Mouse (Mus musculus) megakaryocyte progenitor cell, adult 5-6 weeks (primary cell): ENCODE results near the gene Retreg2. TPM values are rescaled to one million over a fixed set of nuclear protein-coding genes. Genes with fewer than 3 reads are reported as not detected.

Experiments used
- ATAC-seq: replicated peaks from 2 replicates; pipeline ENCODE4 v1.8.0; 2016; ENCODE audit warnings: mild to moderate bottlenecking, moderate TSS enrichment, inconsistent platforms; ENCODE audit not compliant: poor library complexity
- total RNA-seq, 2 experiments: library from RNA; stranded (forward) in 1 of 2; stranded (reverse) in 1 of 2; fragments of 157-497, 149-512 nt in 1 of 2; fragments of 200-1000 nt in 1 of 2; gene quantifications; 2 replicates each; pipeline versions ENCODE4 v1.2.3 to v1.2.4; 2015 to 2017

Gene Retreg2
- 40.8 and 47.4 TPM in 2 replicates for total RNA-seq (2015)
- total RNA-seq (2017) = 42.3 and 50.2 TPM in 2 replicates

GRCm38 (mm10) chr1:75142301-75143261 lies at the start of gene Retreg2, which contains the start of gene Cnppd1:
TSS of gene Retreg2 (plus strand) at chr1:75142778.
TSS of gene Cnppd1 (minus strand) at chr1:75142711.
- peak; percentile 50 for ATAC-seq

- peak; percentile 18; the same call in 1 of the 2 replicates for ATAC-seq
Measured at GRCm38 (mm10) chr1:75122211-75122610, 20.4 kb upstream of the Retreg2 start.

DNA sequence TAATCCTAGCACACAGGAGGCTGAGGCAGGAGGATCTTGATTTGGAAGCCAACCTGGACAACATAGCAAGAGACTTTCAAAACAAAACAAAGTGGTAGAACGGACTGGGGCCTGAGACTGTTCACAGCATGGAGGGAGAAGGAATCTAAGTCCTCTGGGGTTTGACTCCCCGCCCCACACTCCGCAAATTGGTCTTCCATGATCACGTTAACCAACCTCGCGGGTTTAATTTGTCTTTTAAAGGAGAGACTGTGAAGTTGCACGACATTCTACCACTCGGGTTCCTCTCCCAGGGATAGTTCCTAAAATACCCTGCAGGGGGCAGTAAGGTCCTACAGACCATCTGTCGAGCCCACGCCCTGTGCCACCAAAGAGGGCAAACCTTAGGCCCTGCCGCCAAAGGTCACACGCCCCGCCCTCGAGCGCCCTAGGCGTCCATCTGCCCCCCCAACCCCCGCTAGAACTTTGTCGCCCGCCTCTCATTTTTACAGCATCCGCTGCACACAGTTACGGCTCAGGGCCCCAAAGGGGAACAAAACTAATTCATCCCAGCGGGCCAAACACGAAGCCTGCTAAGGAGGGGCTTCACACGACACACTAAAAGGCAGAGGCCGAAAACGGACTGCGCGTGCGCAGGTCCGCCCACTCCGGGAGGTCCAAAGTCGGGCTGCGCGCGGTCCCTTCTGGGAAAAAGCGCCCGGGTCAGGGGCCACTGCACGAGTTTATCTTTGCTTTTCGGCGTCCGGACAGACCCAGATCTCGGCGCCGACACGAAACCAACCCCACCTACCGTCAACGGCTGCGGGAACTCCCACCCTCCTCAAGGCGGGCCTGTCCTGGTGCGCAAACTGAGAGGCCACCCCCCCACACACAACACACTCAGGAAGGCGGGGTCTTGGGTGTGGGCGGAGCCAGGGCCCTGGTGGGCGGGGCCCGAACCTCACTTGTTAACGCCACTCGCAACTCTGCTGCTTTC lies 17.9 kb upstream of the Retreg2 start, which contains the start of gene Nhej1:
TSS of gene Nhej1 (minus strand) at position 855 of the 976 bp plus-strand sequence.
- peak; percentile 87 for ATAC-seq

- no peak for ATAC-seq
Measured at GRCm38 (mm10) chr1:75125418-75125817, 17.2 kb upstream of the Retreg2 start.

DNA sequence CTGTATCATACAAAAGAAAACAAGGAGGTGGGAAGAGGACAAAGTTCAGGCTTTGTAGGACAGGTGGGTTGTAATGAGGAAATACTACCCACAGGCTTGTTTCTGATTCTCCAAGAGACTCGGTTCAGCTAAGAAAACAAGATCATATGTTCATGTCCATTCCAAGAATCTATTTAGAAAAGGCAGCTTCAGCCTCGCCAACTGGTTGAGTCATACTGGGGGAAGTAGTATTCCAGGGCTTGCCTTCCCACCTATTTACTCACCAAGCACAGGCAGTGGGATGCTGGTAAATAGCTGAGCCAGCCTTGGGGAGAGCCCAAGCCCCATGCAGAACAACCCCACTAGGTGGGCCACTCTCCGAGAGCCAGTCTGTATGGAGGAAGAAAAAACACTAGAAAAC lies 13.9 kb upstream of the Retreg2 start:
- ATAC-seq = no peak

GRCm38 (mm10) chr1:75133421-75134207 lies 9.0 kb upstream of the Retreg2 start, which contains the start of gene Slc23a3:
TSS of gene Slc23a3 (minus strand) at chr1:75133890.
- ATAC-seq = no peak

- no peak for ATAC-seq
Measured at GRCm38 (mm10) chr1:75136293-75136692, 6.3 kb upstream of the Retreg2 start.

DNA sequence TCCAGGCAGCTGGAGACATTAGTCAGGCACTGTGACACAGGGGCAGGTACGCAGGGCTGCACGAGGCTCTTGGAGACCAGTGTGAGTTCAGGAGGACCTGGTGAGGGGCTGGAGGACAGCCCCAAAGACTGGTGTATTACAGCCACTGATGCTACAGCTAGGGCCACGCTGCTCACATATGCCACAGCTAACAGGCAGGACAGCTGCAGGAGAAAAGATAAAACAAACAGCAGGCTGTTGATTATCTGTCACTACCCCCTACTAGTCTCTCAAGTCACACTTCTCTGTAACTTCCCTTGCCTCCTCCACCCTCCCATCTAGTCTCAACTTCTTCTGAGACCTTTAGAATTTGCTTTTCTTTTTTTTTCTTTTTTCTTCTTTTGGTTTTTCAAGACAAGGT lies 5.8 kb upstream of the Retreg2 start:
- peak; percentile 85 for ATAC-seq

GRCm38 (mm10) chr1:75138448-75138847 lies 4.1 kb upstream of the Retreg2 start:
- no peak for ATAC-seq

DNA sequence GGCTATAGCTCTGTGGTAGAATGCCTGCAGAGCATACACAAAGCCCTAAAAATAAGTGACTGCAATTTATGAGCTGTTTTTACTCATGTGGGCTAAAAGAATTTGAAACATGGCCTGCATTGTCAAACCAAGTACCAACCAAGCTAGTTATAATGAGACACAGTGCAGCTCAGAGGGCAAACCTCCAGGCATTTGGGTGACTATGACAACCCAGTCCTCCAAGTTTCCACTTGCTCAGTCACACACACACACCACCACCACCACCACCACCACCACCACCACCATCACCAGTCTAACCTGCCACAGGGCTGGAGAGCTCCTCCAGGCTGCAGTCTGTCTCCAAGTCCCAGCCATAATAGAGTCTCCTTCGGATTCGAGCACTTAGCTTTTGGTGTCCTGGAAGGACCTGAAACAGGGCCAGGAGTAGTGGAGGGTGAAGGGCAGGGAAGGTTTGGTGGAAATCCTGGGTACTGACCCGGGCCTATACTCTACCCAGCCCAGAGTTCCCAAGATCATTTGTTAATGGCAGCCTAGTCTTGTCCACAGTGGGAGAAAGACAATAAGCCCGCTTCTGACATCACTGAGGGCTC lies 1.9 kb upstream of the Retreg2 start:
- ATAC-seq = no peak

DNA sequence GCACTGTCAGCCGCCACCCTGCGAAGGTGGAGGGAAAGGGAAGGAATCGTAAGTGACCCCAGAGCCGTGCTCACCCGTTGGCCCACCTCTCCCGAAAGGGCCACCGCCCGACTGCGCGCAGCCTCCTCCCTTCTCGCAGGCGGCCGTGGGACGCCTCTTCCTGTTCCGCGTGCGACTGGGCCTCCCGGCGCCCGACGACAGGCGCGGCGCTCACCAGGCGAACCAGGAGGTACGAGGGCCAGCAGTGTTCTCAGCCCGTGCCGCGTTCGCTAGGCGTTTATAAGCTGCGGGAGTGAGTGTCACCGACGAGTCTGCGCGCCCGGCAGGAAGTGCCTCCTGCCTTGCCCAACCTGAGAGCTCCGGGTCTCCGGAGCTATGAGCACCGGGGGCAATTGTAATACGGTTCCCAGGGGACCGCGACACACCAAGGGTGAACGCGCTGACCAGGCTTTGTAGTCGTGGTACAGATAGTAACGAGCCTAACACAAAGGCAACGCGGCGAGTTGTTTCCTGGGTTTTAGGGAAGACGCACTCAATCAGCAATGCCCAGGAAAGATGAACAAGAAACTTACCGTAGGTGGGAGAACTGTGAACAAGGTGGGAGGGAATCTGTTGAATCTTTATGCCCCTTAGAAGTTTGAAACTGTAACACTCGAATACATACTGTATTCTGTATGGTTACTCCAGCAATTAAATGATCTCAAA lies 940 bp upstream of the Retreg2 start:
- ATAC-seq = peak; percentile 38

GRCm38 (mm10) chr1:75145589-75145988 lies 3.0 kb downstream of the Retreg2 start:
- ATAC-seq = peak; percentile 23

DNA sequence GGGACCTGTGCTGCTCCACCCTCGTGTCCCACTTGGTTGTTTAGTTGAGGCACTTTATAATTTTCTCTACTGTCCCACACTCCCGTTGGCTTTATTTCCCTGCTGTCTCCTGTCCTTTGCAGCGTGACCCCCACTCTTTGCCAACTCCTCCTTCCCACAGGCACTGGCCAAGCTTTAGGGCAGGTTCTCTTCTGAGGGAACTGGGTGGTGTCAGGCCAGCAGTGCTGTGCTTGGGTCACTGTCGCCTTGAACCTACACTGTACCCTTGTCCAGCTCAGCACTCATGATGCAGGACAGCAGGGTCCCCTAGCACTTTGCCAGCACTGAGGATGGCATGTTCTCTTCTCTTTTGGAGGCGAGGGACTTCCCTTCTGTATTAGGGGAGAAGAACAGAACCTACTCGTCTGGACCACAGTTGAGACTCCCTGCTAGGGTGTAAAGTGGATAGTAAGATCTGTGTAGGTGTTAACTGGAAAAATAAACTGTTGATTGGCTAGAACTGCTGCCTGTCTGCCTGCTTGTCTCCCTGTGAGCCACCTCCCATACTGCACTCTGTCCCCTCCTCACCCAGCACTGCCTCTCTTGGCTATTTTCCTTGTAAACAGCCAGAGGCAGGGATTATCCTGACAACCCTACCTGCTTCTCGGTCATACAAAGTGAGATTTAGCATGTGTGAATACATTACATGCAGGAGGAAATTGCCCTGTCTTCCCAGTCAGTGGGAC lies 5.0 kb downstream of the Retreg2 start:
- ATAC-seq = no peak

DNA sequence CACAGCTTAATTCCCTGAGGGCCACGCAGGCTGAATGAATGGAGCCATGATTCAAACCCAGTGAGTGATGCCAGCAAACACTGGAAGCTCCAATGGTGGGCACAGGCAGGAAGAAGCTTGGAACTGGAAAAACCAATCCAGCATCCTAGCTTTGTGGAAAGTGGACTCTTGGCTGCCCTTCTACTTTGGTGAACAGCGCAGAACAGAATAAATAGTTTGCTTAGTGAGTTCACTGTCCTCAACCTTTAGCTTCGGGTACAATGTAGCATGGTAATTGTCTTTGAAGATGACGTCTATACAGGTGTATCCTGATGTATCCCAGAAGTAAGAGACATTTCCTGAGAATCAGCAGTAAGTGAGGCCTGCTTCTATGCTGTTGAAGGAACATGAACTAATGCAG lies 6.1 kb downstream of the Retreg2 start:
- ATAC-seq = no peak

- ATAC-seq = peak; percentile 60
Measured at GRCm38 (mm10) chr1:75155837-75156236, 13.3 kb downstream of the Retreg2 start.

- 0 out of 2 replicates have a peak, but pooled peaks have one; percentile 22 for ATAC-seq
Measured at GRCm38 (mm10) chr1:75158990-75159389, 16.4 kb downstream of the Retreg2 start.

- ATAC-seq = peak; percentile 80
Measured at GRCm38 (mm10) chr1:75159540-75160255, 17.1 kb downstream of the Retreg2 start.

DNA sequence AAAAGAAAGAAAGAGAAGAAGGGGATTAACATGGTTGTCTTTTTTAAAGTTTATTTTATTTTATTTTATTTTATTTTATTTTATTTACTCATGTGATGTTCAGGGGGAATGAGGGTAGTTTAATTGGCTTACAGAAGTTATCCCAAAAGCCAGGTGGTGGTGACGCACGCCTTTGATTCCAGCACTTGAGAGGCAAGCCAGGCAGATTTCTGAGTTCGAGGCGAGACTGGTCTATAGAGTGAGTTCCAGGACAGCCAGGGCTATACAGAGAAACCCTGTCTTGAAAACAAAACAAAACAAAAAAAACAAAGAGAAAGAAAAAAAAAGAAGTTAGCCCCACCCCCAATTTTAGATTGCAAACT lies 17.7 kb downstream of the Retreg2 start:
- ATAC-seq = no peak
